Mouse (Mus musculus): Measurements from ENCODE around the gene Rsph14.
"Not testable (repeated sequence)": the region's sequence is repeated elsewhere in the genome, so short reads cannot be mapped to it uniquely, and the experiment has no call there.

The Rsph14 gene

DNA sequence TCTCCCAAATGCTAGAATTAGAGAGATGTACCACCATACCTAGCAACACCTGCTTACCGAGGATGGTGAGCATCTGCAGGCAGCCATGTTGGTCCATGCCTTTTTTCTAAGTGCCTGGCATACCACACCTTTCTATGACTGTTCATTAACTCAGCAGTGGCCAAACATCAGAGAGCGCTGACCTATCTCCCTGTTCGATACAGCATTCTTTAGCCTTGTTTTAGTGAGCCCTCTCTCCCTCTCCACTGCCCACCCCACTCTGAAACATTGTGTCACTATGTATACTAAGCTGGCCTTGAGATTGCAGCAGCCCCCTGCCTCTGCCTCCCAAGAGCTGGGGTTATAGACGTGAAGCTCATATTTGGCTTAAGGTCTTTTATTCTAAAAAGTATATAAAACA is 21.3 kb upstream of the Rsph14 start:
- DNase-seq (ENCODE audit: low read depth): no peak

DNA sequence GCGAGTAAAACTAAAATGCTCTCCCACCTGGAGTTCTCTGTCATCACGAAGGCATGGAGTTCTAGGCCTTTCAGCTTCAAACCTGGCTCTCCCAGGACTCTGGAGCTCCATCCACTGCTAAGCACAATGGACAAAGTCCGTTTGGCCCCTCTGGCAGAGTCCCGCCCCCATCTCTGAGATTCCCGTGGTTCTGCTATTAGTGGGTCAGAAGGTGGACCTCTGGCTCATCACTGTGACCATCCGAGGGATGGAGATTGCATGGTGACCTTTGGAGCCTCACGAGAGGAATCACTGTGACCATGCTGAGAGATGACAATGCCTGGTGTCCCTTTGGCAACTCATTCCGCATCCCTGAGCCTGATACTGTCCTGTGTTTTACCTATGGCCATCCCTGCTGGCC is 20.5 kb upstream of the Rsph14 start:
- no peak for DNase-seq (ENCODE audit: low read depth)

DNA sequence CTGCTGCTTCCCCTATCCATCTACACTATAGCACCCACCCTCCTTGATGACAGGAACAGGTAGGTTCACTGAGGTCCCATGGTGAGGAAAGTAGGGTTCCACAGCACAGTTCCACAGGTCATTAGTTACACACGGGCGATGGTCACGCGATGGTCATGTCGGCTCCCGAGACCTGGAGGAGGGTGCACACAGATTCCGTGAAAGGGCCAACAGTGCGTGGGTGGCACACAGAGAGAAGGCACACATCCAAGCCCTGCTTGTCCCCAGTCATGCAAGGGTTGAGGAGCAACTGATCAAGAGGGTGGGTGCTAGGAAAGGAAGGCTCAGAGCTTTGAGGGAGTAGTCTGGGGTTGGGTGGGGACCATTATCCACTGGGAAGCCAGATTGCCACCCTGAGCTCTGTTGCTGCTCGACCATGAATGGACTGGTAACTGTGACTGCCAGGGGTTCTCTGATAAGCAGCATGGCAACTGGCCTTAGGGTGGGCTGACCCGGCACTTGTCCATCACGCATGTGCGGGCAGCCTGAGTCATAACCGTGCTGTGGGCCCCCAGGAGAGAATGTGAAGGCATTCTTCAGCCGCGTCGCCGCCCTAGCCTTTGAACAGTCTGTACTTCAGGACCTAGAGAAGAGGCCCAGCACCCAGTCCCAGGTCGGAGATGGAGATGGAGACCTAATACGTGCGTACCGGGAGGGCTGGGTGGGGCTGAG is 19.1 kb upstream of the Rsph14 start:
- DNase-seq (ENCODE audit: low read depth): no peak

DNA sequence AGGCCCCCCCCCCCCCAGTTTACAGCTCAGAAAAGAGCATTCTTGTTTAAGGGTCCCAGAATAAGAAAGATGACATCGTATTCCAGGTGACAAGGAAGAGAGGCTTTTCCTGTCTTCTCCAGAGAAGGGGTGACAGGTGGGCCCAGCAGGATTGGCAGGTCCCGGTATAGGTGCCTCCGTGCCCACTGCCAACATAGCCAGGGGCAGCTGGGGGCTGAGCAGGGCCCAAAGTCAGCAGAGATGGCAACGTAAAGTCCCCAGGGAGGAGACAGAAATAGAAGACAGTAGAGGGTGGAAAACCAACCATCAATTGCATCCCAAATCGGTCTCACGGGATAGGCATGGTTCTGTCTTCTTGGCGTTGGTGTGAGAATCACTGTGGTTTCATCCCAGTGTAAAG is 16.3 kb upstream of the Rsph14 start:
- no peak for DNase-seq (ENCODE audit: low read depth)

DNA sequence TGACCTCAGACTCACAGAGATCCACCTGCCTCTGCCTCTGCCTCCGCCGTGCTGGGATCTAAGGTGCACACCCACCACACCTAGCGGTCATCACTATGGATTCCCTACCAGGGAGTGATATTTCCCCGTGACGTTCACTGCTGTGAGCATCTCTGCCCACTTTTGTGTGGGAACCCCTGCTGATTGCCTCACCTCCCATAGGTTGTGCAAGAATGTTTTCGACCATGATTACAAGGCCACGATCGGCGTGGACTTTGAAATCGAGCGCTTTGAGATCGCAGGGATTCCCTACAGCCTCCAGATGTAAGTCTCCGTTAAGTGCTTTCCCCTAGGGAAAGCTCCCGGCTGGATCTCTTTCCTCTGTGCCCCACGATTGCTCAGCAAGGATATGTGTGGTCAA is 13.4 kb upstream of the Rsph14 start:
- DNase-seq (ENCODE audit: low read depth): no peak

DNA sequence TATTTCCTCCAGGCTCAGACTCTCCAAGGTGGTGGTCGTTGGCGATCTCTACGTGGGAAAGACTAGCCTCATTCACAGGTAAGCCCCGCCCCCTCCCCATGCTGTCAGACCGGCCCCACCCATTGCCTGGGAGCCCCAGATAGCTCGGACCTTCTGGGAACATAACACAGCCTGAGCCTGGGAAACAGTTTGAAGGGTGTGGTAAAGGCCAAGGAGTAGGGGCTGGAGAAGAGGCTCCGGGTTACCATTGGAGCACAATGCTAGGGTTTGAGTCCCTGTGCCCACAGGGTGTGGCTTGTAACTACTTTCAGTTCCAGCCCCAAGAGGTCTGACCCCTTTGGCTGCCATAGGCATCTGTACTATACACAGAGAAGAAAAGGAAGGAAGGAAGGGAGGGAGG is 12.1 kb upstream of the Rsph14 start:
- no peak for DNase-seq (ENCODE audit: low read depth)

DNA sequence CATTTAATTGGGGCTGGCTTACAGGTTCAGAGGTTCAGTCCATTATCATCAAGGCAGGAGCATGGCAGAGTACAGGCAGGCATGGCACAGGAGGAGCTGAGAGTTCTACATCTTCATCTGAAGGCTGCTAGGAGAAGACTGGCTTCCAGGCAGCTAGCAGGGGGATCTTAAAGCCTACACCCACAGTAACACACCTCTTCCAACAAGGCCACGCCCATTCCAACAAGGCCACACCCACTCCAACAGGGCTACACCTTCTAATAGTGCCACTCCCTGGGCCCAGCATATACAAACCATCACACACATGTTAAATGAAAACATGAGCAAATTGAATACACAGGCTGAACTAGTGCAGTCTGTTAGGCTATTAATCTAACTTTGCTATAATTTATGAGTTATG is 9.7 kb upstream of the Rsph14 start:
- not testable (repeated sequence) for DNase-seq (ENCODE audit: low read depth)

DNA sequence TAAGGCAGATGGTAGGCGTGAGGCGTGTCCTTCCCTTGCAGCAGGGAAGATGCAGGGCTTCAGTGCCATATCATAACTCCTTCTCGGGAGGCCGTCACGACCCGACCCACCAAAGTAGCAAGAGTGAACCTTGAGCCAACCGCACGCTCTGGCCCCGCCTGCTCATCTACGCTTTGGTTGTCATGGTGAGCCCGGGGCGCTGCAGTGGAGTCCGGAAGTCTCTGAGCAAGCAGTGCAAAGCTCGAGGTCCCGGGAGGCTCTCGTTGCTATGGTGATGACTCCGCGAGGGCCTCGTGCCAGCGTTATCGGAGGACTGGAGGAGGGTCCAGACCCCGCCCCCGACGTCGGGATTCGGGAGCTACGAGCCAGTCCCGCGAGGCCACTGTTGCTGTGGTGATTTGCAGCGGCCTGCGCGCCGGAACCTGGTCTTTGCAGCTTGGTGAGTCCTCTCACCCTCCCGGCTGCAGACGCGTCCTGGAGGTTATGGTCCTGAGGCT is 4.5 kb upstream of the Rsph14 start, which contains the start of gene Rab36:
Gene Rab36, plus strand, starts transcription at position 176 of the 497 bp plus-strand sequence.
- DNase-seq (ENCODE audit: low read depth): no peak

DNA sequence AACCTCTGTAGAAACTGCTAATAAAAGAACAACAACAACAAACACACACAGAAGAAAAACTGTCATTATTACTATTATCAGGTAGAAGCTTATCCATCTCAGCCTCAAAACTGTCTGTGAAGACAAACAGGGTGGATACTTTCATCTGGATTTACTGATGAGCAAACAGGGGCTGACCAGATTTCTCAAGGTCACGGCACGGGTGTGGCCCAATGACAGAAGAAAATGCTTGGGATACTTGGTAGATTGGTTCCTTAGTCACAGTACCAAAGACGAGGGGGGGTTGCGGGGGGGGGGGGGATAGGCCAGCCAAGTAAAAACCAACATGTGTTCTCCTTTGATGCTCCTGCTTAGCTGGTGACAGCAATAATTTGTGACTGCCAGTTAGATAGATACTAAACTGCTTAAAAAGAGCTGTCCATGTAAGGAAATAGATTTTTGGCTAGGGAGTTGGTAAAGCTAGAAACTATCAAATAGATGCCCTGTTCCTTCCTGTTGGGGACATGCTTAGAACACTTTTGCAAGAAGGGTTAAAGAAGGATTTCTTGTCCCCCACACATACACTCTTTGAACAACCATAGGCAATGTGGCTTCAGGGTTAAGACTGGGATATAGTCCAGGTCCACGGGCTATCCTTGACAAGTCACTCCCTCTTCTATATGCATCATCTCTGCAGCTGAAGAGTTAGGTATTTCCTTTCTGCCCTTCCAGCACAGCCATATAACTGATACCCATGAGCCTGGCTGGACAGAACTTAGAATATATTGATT is 856 bp downstream of the Rsph14 start:
- DNase-seq (ENCODE audit: low read depth): no peak

DNA sequence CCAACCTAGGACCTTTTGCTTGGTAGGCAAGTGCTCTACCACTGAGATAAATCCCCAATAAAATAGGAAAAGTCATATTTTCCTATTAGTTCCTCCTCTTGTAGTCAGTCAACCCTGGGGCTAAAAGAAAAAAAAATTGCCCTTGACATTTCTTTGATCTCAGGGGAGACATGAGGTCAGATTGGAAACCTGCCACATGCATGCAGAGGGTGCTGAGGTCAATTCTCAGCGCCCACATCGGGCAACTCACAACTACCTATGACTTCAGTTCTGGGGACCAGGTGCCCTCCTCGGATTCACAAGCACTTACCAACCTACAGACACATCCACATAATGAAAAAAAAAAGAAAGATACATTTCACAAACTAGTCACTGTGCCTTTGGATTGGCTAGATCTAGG is 2.2 kb downstream of the Rsph14 start:
- DNase-seq (ENCODE audit: low read depth): no peak

DNA sequence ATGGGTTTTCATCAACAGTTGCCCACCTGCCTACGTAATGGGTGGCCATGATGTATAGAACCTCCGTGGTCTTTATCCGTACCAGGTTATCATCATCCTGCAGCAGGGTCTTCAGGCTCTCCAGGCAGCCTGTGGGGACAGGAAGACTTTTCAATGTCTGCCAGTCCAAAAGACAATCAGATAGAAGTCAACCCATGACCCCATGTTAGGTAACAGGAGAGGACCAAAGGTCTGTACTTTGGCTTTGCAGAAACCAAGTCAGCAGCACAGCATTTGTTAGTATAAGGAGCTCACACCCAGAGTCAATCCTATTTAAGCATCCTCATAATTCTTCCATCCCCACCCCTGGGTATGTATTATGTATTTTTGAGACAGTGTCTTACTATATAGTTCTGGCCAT is 2.7 kb downstream of the Rsph14 start:
- no peak for DNase-seq (ENCODE audit: low read depth)

DNA sequence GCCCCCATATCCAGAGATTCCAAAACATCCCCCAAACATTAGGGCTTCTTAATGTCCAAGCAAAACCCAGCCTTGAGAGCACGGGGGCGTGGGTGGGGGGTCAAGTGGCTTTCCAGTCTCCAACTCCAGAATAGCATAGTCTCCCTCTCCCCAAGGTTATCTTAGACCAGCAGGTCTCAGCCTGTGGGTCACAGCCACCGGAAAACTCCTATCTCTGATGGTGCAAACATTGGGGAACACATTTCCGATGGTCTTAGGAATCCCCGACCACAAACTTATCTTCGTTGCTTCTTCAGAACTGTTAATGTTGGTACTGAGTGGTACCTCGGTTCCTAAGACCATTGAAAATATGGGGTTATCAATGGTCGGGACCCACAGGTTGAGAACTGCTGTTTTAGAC is 3.6 kb downstream of the Rsph14 start:
- peak; percentile 19 for DNase-seq (ENCODE audit: low read depth)

DNA sequence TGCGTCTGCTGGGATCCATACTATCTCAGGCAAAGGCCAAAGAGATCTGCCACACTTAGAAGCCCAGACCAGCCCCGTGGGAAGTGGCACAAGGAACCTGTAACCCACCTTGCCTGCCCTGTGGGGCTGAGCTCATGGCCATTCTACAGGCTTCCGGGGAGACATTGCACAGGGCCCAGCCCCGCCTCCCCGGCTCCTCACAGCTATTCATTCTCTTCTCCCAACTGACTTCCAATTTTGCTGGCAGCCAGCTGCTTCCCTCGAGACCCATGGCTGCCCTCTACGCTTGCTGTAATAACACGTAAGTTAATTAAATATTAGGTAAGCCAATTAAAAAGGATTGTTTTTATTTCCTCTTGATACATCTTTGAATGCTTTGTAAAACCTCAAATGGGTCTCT is 5.9 kb downstream of the Rsph14 start:
- DNase-seq (ENCODE audit: low read depth): no peak

DNA sequence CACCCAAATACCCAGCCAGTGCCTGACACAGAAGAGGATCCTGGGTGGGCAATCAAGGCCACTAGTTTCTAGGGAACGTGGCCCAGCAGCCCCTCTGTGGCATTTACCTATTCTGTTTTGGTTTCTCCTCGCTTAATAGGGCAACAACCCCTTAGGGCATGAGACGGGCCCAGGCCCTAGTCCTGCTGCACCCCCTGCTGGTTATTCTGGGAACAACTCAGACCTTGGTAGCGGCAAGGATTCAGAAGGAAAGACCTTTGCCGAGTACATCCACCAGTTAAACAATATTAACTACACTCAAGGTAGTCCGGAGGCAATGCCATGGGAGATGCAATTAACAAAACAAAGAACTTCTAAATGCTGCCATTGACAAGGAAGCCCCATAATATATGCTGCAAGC is 11.2 kb downstream of the Rsph14 start:
- peak; percentile 56 for DNase-seq (ENCODE audit: low read depth)

DNA sequence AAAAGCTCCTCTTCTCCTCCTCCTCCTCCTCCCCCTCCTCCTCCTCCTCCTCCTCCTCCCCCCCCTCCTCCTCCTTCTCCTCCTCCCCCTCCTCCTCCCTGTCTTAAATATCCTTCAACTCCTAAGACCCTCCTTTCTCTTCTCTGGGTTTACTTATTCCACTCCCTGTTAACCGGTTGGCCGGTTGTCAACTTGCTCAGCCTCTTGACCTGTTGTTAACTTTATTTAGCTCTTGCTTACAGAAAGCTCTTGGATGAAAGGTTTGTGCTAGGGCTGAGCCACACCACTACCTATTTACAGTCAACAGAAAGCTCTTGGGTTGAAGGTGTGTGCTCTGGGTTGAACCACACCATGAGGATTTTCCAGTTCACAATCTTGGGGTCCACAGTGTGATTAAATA is 12.1 kb downstream of the Rsph14 start:
- no peak for DNase-seq (ENCODE audit: low read depth)

DNA sequence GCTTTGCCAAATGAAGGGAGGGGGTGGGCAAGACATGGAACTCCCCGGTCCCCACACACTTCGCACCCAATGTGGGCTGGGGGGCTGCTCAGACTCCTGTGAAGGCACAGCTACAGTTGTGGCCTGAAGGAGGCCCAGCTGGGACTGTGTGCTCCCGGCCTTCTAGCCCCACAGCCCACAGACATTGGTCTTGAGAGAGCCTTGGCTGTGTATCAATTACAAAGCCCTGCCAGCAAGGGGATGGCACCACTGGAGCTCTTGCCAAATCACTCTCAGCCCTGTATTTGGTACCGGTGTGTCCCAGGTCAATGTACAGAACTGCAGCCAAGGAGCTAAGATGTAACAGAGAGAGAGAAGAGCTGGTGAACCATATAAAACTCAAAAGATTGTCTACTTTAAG is 15.9 kb downstream of the Rsph14 start:
- no peak for DNase-seq (ENCODE audit: low read depth)

DNA sequence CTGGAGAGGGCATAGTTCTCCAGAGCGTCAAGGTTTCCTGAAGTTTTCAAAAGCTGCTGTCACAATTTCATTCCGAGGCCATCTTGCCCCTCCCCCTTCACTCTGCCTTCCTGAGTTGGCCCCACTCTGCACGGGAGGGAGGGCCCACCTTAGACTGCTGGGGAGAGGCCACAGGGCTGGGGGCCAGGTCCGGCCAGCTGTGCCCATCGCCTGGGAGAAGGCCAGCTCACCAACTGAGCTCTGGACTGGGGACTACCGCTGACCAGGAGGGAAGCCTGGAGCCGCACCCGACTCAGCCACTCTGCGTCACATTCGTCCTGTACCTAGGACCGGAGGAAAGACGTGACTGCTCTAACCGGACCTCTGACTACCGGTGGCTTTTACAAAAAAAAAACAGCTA is 16.9 kb downstream of the Rsph14 start:
- DNase-seq (ENCODE audit: low read depth): no peak

DNA sequence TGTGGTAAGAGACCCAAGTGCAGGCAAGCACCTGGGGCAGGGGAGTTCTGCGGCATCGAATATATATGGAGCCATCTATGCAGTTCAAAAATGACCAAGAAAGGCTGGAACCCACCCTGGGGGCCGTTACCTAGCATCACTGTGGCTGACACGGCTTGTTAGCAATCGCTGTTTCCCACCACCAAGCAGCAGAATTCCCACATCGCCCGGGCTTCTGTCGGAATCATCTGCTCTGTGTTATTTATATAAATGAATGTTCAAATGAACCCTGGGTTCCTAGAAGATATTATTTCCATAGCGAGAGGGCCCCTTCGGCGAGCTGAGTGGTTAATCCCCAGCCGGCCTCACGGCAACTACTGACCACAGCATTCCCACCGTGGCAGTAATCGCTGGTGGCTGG is 21.7 kb downstream of the Rsph14 start:
- no peak for DNase-seq (ENCODE audit: low read depth)

DNA sequence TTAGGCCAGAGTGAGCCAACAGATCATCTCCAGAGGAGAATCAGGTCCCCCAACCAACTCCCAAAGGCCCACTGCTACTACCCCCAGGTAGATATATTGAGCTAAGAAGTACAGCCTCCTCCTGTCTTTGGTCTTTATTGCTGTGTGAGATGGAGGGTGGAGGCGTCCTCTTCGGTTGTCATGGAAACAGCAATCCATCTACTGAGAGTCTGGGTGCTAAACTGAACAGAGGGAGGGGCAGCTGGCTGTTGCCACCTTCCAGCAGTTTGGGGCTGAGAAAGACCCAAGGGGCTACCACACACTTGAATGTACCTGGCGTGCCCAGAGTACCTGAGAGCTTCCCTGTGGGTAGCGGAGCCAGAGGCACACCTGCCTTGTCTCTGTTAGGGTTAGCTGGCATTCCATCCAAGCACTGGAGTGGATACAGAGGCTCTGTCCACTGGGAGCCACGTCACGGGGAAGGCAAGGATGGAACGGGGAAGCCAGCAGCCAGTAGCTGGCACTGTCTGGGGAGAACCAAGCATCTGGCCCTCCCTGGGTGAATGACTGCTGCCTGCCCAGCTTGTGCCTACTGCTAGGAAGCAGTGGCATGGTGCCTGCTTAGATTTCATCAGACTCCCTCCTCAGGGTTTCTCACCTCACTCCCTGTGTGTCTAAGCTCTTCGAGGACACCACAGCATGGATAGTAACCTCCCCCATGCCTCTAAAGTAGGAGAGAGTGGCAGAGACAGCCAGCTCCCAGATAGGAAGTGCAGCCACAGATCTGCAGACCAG is 25.3 kb downstream of the Rsph14 start:
- no peak for DNase-seq (ENCODE audit: low read depth)

DNA sequence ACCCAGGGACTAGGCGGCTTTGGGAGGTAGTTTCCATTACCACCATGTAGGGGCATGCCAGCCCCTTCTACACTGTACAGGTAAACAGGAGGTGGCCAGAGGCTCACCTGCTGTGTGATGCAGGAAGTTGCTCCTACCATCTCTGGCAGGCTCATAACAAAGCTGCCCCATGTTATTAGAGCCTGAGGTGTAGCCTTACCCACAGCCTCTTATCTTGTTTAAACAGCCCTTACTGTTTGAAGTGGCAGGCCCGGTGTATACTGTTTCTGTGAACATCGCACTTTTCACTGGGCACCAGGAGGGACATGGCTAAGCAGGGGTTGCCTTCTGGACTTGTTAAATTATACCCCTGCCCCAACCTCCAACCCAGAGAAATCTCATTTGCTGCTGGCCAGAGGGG is 28.3 kb downstream of the Rsph14 start:
- DNase-seq (ENCODE audit: low read depth): peak; percentile 24

DNA sequence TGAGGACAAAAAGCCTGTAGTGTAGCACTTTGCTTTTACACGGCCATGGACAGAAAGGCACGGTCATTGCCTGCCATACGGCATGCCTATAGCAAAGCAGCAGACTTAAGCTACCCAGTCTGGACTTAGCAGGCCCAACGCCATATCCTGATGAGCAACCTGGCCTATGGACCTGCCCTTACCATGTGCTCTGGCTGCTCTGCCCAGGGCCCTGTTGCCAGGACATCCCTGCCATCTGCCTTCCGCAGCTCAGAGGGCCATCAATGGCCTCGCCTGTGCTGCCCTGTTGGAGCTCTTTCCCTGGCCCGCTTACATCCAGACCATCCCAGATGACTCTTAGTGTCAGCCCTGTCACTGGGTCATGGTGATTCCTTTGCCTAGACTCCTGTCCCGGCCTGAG is 31.0 kb downstream of the Rsph14 start:
- no peak for DNase-seq (ENCODE audit: low read depth)

DNA sequence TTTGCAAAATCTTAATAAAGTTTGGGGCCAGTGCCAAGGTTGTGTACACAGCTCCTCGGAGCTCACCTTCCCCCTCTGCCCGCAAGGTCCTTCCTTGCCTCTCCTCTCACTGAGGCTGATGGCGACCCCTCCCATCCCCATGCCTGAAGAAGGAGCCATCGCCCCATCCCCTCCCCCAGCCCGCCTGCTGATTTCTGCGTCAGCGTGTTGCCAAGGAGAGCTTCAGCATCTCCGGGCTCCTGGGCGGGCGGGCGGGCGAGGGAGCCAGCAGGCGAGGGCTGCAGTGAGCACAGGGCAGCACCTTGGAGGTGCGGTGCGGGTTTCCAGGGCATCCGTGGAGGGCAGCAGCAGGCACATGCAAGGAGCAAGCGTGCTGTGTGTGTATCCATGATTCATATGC is 37.0 kb downstream of the Rsph14 start:
- no peak for DNase-seq (ENCODE audit: low read depth)

DNA sequence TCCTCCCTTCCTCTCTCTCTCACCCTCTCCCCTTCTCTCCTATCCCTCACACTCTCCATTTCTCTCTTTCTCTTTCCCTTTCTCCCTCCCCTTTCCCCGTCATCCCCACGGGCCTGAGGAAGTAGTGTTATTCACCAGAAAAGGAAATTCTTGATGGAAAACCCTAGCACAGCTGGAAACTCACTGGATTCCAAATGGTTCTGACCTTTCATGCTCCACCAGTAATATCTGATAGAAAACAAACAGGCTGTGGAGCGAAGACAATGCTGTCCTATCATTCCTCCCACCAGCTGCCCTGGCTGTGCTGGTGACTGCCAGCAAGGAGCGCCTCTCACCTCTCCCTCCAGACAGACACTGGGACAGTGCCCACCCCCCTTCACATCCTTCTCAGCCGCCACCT is 37.5 kb downstream of the Rsph14 start:
- DNase-seq (ENCODE audit: low read depth): no peak

Data from 416B (cell line).